Mouse (Mus musculus): ENCODE data around the gene Dab1. TPM values are rescaled to one million over a fixed set of nuclear protein-coding genes. Genes with fewer than 3 reads are reported as not detected.

Dab1 gene
- total and polyA plus RNA-seq, 3 experiments, result not detected

DNA sequence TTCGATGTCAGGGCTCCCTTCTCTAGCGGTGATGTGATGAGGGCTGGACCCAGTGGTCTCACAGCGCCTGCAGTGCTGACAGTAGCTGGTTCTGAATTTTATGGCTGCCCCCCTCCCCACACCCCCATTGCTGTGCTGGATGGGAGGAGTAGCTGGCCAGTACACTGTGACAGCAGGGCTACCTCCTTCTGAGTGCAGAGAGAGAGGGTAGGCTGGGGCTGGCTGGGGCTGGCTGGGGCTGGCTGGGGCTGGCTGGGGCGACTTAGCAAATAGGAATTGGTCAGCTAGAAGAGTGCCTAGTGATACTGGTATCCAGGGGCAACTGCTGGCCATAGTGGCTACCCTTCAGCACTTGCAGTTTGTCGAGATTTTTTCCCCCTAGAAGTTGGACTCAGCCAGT is 2.4 kb downstream of the Dab1 start:
- Histone ChIP-seq H3K27me3 (ENCODE audit: control insufficient read depth in 1 of 2, insufficient read depth in 2 of 2, low read length in 2 of 2) (no peaks in the 10 kb centered on the region), H3K9ac (ENCODE audit: control insufficient read depth, low read depth, low read length, poor library complexity, severe bottlenecking) (no peak overlapping the region), H3K79me2 (ENCODE audit: control insufficient read depth, insufficient read depth, low read length, poor library complexity) (no peaks in the 10 kb centered on the region), H3K27ac (ENCODE audit: control insufficient read depth, low read depth, low read length) (no peak overlapping the region), H3K4me3 (ENCODE audit: control insufficient read depth in 1 of 2, insufficient read depth in 1 of 2, low read depth in 2 of 2, low read length in 2 of 2) (no peak overlapping the region), H3K4me1 (ENCODE audit: control insufficient read depth in 1 of 2, insufficient read depth in 2 of 2, low read length in 2 of 2) (no peaks in the 10 kb centered on the region), H3K36me3 (ENCODE audit: control insufficient read depth in 1 of 2, insufficient read depth in 2 of 2, low read length in 2 of 2) (no peaks in the 10 kb centered on the region), H3K9me3 (replicated peaks; ENCODE audit: insufficient read depth, low read length) (no peaks in the 10 kb centered on the region)
- no peak for TF ChIP-seq SMC3 (IDR thresholded peaks at IDR 0.05; ENCODE audit: low read depth, low read length)
- TF ChIP-seq MEF2A (IDR thresholded peaks at IDR 0.05; ENCODE audit: extremely low read depth, insufficient replicate concordance, low read depth, low read length, poor library complexity, severe bottlenecking), result no peak
- TF ChIP-seq NRF1 (IDR thresholded peaks at IDR 0.05; ENCODE audit: insufficient read depth, low read depth, low read length, poor library complexity, severe bottlenecking), result no peak
- no peak for TF ChIP-seq TAL1 (IDR thresholded peaks at IDR 0.05; ENCODE audit: low read length)
- TF ChIP-seq MYC (IDR thresholded peaks at IDR 0.05; ENCODE audit: low read depth, low read length), result no peak
- no peak for TF ChIP-seq CTCF (IDR thresholded peaks at IDR 0.05 in 2 of 3, conservative IDR thresholded peaks at IDR 0.05 in 1 of 3; ENCODE audit: control insufficient read depth in 1 of 3, insufficient read depth in 1 of 3, low read depth in 2 of 3, low read length in 3 of 3, poor library complexity in 1 of 3, severe bottlenecking in 1 of 3)
- no peak for TF ChIP-seq ZC3H11A (IDR thresholded peaks at IDR 0.05; ENCODE audit: low read depth, low read length)
- TF ChIP-seq CHD2 (IDR thresholded peaks at IDR 0.05; ENCODE audit: low read length), result no peak
- TF ChIP-seq MYB (IDR thresholded peaks at IDR 0.05; ENCODE audit: low read depth, low read length), result no peak
- no peak for TF ChIP-seq ELF1 (IDR thresholded peaks at IDR 0.05; ENCODE audit: low read depth, low read length)
- no peak for TF ChIP-seq POLR2A (IDR thresholded peaks at IDR 0.05; ENCODE audit: control insufficient read depth in 1 of 2, insufficient read depth in 1 of 2, low read depth in 1 of 2, low read length in 2 of 2, poor library complexity in 1 of 2)
- no peak for TF ChIP-seq MAX (IDR thresholded peaks at IDR 0.05; ENCODE audit: low read length)
- TF ChIP-seq TBP (IDR thresholded peaks at IDR 0.05; ENCODE audit: low read depth, low read length), result no peak
- no peak for TF ChIP-seq ZMIZ1 (IDR thresholded peaks at IDR 0.05; ENCODE audit: low read depth, low read length)
- TF ChIP-seq CHD1 (IDR thresholded peaks at IDR 0.05; ENCODE audit: low read depth, low read length), result no peak
- no peak for TF ChIP-seq POLR2AphosphoS2 (IDR thresholded peaks at IDR 0.05; ENCODE audit: low read length)
- TF ChIP-seq NELFE (IDR thresholded peaks at IDR 0.05; ENCODE audit: low read depth, low read length), result no peak
- no peak for TF ChIP-seq KAT2A (conservative IDR thresholded peaks at IDR 0.05; ENCODE audit: low read depth, low read length)
- DNase-seq (ENCODE audit: low read depth, low spot score), result no peak

DNA sequence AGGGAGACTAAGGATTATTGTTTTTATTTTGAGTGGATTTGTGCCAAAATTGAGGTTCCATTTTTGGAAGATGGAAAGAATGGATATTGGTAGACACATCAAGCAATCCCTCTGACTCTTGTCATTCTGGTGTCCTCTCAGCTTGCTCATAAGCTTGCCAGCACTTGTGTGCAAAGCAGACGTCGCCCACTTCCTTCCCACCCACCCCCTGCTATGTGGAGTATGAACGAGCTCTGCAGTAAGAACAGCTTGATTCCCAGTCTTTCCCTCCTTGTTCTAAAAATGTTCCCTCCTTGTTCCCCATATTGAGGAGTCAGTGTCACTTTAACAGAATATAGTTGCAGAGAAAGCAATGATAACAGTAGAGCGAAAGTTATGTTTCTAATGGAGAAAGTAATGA is 11.0 kb downstream of the Dab1 start:
- DNase-seq (ENCODE audit: low read depth, low spot score), result no peak
- Histone ChIP-seq H3K9me3 (replicated peaks; ENCODE audit: insufficient read depth, low read length) (no peaks in the 10 kb centered on the region), H3K4me3 (ENCODE audit: control insufficient read depth in 1 of 2, insufficient read depth in 1 of 2, low read depth in 2 of 2, low read length in 2 of 2) (no peak overlapping the region), H3K36me3 (ENCODE audit: control insufficient read depth in 1 of 2, insufficient read depth in 2 of 2, low read length in 2 of 2) (no peaks in the 10 kb centered on the region), H3K79me2 (ENCODE audit: control insufficient read depth, insufficient read depth, low read length, poor library complexity) (no peaks in the 10 kb centered on the region), H3K9ac (ENCODE audit: control insufficient read depth, low read depth, low read length, poor library complexity, severe bottlenecking) (no peak overlapping the region), H3K4me1 (ENCODE audit: control insufficient read depth in 1 of 2, insufficient read depth in 2 of 2, low read length in 2 of 2) (no peaks in the 10 kb centered on the region), H3K27me3 (ENCODE audit: control insufficient read depth in 1 of 2, insufficient read depth in 2 of 2, low read length in 2 of 2) (no peaks in the 10 kb centered on the region), H3K27ac (ENCODE audit: control insufficient read depth, low read depth, low read length) (no peak overlapping the region)
- TF ChIP-seq MAZ (IDR thresholded peaks at IDR 0.05; ENCODE audit: low read depth, low read length), result no peak
- no peak for TF ChIP-seq RAD21 (IDR thresholded peaks at IDR 0.05; ENCODE audit: low read depth, low read length)
- TF ChIP-seq UBTF (IDR thresholded peaks at IDR 0.05; ENCODE audit: borderline replicate concordance, insufficient read depth, low read depth, low read length), result no peak
- TF ChIP-seq MAFK (IDR thresholded peaks at IDR 0.05; ENCODE audit: borderline replicate concordance, low read depth, low read length), result no peak
- TF ChIP-seq ETS1 (IDR thresholded peaks at IDR 0.05; ENCODE audit: low read depth, low read length), result no peak
- no peak for TF ChIP-seq CHD2 (IDR thresholded peaks at IDR 0.05; ENCODE audit: low read length)
- TF ChIP-seq GATA1 (IDR thresholded peaks at IDR 0.05; ENCODE audit: low read depth, low read length), result no peak
- no peak for TF ChIP-seq BHLHE40 (IDR thresholded peaks at IDR 0.05; ENCODE audit: borderline replicate concordance, low read depth, low read length)
- TF ChIP-seq USF1 (IDR thresholded peaks at IDR 0.05; ENCODE audit: low read depth, low read length), result no peak
- no peak for TF ChIP-seq SIN3A (IDR thresholded peaks at IDR 0.05; ENCODE audit: low read length)
- no peak for TF ChIP-seq NRF1 (IDR thresholded peaks at IDR 0.05; ENCODE audit: insufficient read depth, low read depth, low read length, poor library complexity, severe bottlenecking)
- TF ChIP-seq MAX (IDR thresholded peaks at IDR 0.05; ENCODE audit: low read length), result no peak
- no peak for TF ChIP-seq GABPA (IDR thresholded peaks at IDR 0.05; ENCODE audit: low read depth, low read length)
- no peak for TF ChIP-seq ZC3H11A (IDR thresholded peaks at IDR 0.05; ENCODE audit: low read depth, low read length)

All from MEL (cell line).